Mouse (Mus musculus) lung, embryonic 15.5 days (tissue): ENCODE results near the gene Ntrk3. TPM values are rescaled to one million over a fixed set of nuclear protein-coding genes. Genes with fewer than 3 reads are reported as not detected.

Experiments used
- ATAC-seq: fragments of 200-750 bp; cut with Nextera tagmentation; 2 replicates; pipeline ENCODE4 v1.8.0; 2017; ENCODE audit warnings: moderate number of reproducible peaks, borderline replicate concordance; ENCODE audit not compliant: low FRiP score, low TSS enrichment; ENCODE audit errors: extremely low read depth
- H3K27ac ChIP-seq: fragments of 300-500 bp; sonication (generic); 2 replicates; pipeline ENCODE4 v1.5.1; 2015; ENCODE audit warnings: moderate library complexity, mild to moderate bottlenecking, inconsistent platforms
- H3K27me3 ChIP-seq: fragments of 300-500 bp; sonication (generic); 2 replicates; pipeline ENCODE4 v1.6.1; 2015; ENCODE audit warnings: inconsistent platforms
- H3K36me3 ChIP-seq: fragments of 300-500 bp; sonication (generic); 2 replicates; pipeline ENCODE4 v1.6.1; 2015; ENCODE audit warnings: inconsistent platforms
- H3K4me1 ChIP-seq: fragments of 300-500 bp; sonication (generic); 2 replicates; pipeline ENCODE4 v1.6.1; 2015; ENCODE audit warnings: inconsistent platforms
- H3K4me2 ChIP-seq: fragments of 300-500 bp; sonication (generic); 2 replicates; pipeline ENCODE4 v1.6.1; 2015; ENCODE audit warnings: inconsistent platforms, mild to moderate bottlenecking, moderate library complexity
- H3K4me3 ChIP-seq: fragments of 300-500 bp; sonication (generic); 2 replicates; pipeline ENCODE4 v1.5.1; 2015; ENCODE audit warnings: mild to moderate bottlenecking, inconsistent platforms
- H3K9ac ChIP-seq: fragments of 300-500 bp; sonication (generic); 2 replicates; pipeline ENCODE4 v1.6.1; 2015; ENCODE audit warnings: inconsistent platforms
- H3K9me3 ChIP-seq: fragments of 300-500 bp; sonication (generic); 2 replicates; pipeline ENCODE4 v1.6.1; 2016; ENCODE audit warnings: inconsistent platforms
- WGBS: fragments of 180-500 bp; shearing (Covaris S2); methylation state at CpG from one replicate; pipeline ENCODE4 v1.1.7; 2015; 5-methylcytosine and 5-hydroxymethylcytosine counted together
- polyA plus RNA-seq: library from polyadenylated mRNA; unstranded; fragments of >200 nt; fragmentation: Nextera tagmentation; extraction: Ambion mirVana; gene quantifications from 2 replicates; pipeline ENCODE4 v1.2.1, GENCODE M21; 2015

The Ntrk3 gene
- polyA plus RNA-seq, 1 experiment from 2014 or later, result 1.1 TPM

- WGBS, result 80% methylated on average over 7 of the region's 7 CpGs
- H3K4me1 ChIP-seq, result no peaks in the 10 kb centered on the region
- no peaks in the 10 kb centered on the region for H3K36me3 ChIP-seq
- no peak overlapping the region for H3K9ac ChIP-seq
- H3K27ac ChIP-seq, result no peak overlapping the region
- H3K9me3 ChIP-seq, result no peaks in the 10 kb centered on the region
- no peak overlapping the region for H3K4me2 ChIP-seq
- H3K27me3 ChIP-seq, result no peaks in the 10 kb centered on the region
- no peak for ATAC-seq
- H3K4me3 ChIP-seq, result no peak overlapping the region
Observed at GRCm38 (mm10) chr7:78753752-78754457, 16.1 kb upstream of the Ntrk3 start.

DNA sequence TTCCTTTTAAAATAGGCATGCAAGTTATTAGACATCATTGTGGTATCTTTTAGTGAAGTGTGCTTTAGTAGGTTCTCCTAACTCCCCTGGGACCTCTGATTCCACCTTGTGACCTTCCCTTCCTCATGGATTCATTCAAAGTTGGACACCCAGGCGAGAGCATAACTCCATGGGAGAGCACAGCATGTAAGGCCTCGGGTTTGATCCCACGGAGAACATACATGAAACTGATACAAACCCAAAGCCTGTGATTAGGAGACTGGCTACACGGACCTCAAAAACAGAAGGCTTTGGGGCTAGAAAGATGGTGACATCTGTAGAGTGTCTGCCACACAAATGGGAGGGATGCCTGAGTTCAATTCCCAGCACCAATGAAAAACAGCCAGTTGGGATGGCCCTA lies 15.1 kb upstream of the Ntrk3 start:
- H3K4me3 ChIP-seq, result no peak overlapping the region
- no peaks in the 10 kb centered on the region for H3K27me3 ChIP-seq
- H3K4me1 ChIP-seq, result no peaks in the 10 kb centered on the region
- H3K36me3 ChIP-seq, result no peaks in the 10 kb centered on the region
- no peak overlapping the region for H3K4me2 ChIP-seq
- H3K27ac ChIP-seq, result no peak overlapping the region
- WGBS, result 85% methylated on average over 4 of the region's 4 CpGs
- H3K9ac ChIP-seq, result no peak overlapping the region
- no peaks in the 10 kb centered on the region for H3K9me3 ChIP-seq
- no peak for ATAC-seq

GRCm38 (mm10) chr7:78743731-78744385 lies 6.0 kb upstream of the Ntrk3 start:
- 30% methylated on average over 5 of the region's 5 CpGs for WGBS
- H3K27ac ChIP-seq, result 0 out of 2 replicates have a peak overlapping the region, but pooled peaks have one; percentile 21
- H3K4me2 ChIP-seq, result no peak overlapping the region
- no peaks in the 10 kb centered on the region for H3K36me3 ChIP-seq
- H3K27me3 ChIP-seq, result no peaks in the 10 kb centered on the region
- no peaks in the 10 kb centered on the region for H3K9me3 ChIP-seq
- peak; percentile 69; the same call in 1 of the 2 replicates for ATAC-seq
- H3K9ac ChIP-seq, result no peak overlapping the region
- no peaks in the 10 kb centered on the region for H3K4me1 ChIP-seq
- no peak overlapping the region for H3K4me3 ChIP-seq

GRCm38 (mm10) chr7:78739351-78740000 lies 1.7 kb upstream of the Ntrk3 start:
- Histone ChIP-seq H3K4me2 (no peak overlapping the region), H3K4me1 (no peaks in the 10 kb centered on the region), H3K27ac (no peak overlapping the region; the same call in 1 of the 2 replicates), H3K9me3 (no peaks in the 10 kb centered on the region), H3K27me3 (no peaks in the 10 kb centered on the region), H3K4me3 (no peak overlapping the region), H3K9ac (no peak overlapping the region), H3K36me3 (no peaks in the 10 kb centered on the region)
- ATAC-seq, result no peak
- 67% methylated on average over 8 of the region's 8 CpGs for WGBS

DNA sequence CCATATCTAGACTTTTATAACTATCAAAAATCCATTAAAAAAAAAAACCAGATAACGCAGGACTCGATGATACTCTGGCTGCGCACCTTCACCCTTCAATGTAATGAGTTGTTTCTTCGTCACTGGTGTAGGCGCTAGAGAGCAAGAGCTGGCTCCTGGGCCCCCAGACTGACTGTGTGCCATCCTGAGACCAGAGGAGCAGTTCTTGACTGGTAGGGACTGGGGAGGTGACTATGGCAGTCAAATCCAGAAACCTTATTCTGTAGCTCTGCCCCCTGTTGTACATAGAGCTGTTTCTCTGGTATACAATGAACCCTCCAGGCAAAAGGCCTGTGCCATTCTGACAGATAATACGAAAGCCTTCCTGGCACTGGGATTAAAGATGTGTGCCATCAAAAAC lies 616 bp downstream of the Ntrk3 start:
- H3K9me3 ChIP-seq, result no peaks in the 10 kb centered on the region
- no peak overlapping the region for H3K4me3 ChIP-seq
- H3K36me3 ChIP-seq, result no peaks in the 10 kb centered on the region
- WGBS, result 85% methylated on average over 6 of the region's 6 CpGs
- H3K27me3 ChIP-seq, result no peaks in the 10 kb centered on the region
- ATAC-seq, result no peak
- no peak overlapping the region for H3K4me2 ChIP-seq
- H3K27ac ChIP-seq, result no peak overlapping the region
- no peak overlapping the region for H3K9ac ChIP-seq
- H3K4me1 ChIP-seq, result no peaks in the 10 kb centered on the region

GRCm38 (mm10) chr7:78731391-78731790 lies 6.4 kb downstream of the Ntrk3 start:
- WGBS, result 71% methylated on average over 8 of the region's 8 CpGs
- no peak overlapping the region for H3K4me2 ChIP-seq

GRCm38 (mm10) chr7:78724591-78724990 lies 13.2 kb downstream of the Ntrk3 start:
- no peak overlapping the region for H3K9ac ChIP-seq
- no peak overlapping the region for H3K27ac ChIP-seq
- no peak overlapping the region for H3K4me2 ChIP-seq
- no peaks in the 10 kb centered on the region for H3K9me3 ChIP-seq
- H3K36me3 ChIP-seq, result no peaks in the 10 kb centered on the region
- H3K27me3 ChIP-seq, result no peaks in the 10 kb centered on the region
- H3K4me1 ChIP-seq, result no peaks in the 10 kb centered on the region
- ATAC-seq, result no peak
- H3K4me3 ChIP-seq, result no peak overlapping the region
- WGBS, result 69% methylated on average over 4 of the region's 4 CpGs

More at GRCm38 (mm10) chr7:78731391-78731790, 6.4 kb downstream of the Ntrk3 start:
- H3K27ac ChIP-seq, result no peak overlapping the region
- ATAC-seq, result no peak
- H3K36me3 ChIP-seq, result no peaks in the 10 kb centered on the region
- H3K27me3 ChIP-seq, result no peaks in the 10 kb centered on the region
- no peaks in the 10 kb centered on the region for H3K9me3 ChIP-seq
- H3K9ac ChIP-seq, result no peak overlapping the region
- H3K4me3 ChIP-seq, result no peak overlapping the region
- no peaks in the 10 kb centered on the region for H3K4me1 ChIP-seq

- 80% methylated on average over 4 of the region's 4 CpGs for WGBS
- H3K4me3 ChIP-seq, result no peak overlapping the region
- no peak overlapping the region for H3K4me2 ChIP-seq
- no peaks in the 10 kb centered on the region for H3K4me1 ChIP-seq
- no peak overlapping the region for H3K27ac ChIP-seq
- H3K9me3 ChIP-seq, result no peaks in the 10 kb centered on the region
- ATAC-seq, result no peak
- no peak overlapping the region for H3K9ac ChIP-seq
- H3K27me3 ChIP-seq, result no peaks in the 10 kb centered on the region
- H3K36me3 ChIP-seq, result no peaks in the 10 kb centered on the region
Observed at GRCm38 (mm10) chr7:78722051-78722450, 15.8 kb downstream of the Ntrk3 start.

DNA sequence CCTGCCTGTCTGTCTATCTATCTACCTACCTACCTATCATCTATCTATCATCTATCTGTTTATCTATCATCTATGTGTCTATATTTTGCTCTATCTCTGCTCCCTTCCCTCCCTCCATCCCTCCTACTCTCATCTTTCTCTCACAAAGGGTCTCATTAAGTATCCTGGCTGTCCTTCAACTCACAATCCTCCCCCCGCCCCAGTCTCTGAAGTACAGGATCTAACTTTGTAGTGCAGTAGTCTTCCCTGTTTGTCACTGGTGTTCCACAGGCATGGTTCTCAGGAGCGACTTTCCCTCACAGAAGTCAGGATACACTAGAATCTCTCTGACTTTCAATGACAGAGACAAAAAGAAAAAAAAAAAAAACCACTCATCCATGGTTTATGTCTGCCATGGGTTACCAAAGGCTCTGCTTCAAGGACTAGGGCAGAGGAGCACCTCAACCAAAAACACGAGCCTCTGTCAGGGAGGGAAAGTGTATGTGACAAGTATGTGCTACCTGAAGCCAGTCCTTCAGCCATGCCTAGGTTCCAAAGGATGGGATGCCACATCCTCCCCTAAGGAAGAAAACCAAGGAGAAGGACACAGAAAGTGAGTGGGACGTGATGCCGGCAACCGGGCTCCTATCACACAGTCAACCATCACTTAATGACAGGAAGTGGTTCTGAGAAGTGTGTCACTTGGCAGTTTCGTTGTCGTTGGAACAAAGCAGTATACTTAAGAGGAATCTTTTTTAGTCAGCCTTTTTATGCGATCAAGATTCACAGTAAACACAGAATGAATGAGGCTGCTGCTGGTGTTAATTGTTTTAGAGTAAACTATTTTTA lies 16.6 kb downstream of the Ntrk3 start:
- H3K27me3 ChIP-seq, result no peaks in the 10 kb centered on the region
- H3K4me2 ChIP-seq, result no peak overlapping the region
- 51% methylated on average over 9 of the region's 9 CpGs for WGBS
- no peaks in the 10 kb centered on the region for H3K36me3 ChIP-seq
- no peaks in the 10 kb centered on the region for H3K4me1 ChIP-seq
- H3K27ac ChIP-seq, result no peak overlapping the region
- no peak overlapping the region for H3K4me3 ChIP-seq
- no peak for ATAC-seq
- no peak overlapping the region for H3K9ac ChIP-seq
- no peaks in the 10 kb centered on the region for H3K9me3 ChIP-seq

DNA sequence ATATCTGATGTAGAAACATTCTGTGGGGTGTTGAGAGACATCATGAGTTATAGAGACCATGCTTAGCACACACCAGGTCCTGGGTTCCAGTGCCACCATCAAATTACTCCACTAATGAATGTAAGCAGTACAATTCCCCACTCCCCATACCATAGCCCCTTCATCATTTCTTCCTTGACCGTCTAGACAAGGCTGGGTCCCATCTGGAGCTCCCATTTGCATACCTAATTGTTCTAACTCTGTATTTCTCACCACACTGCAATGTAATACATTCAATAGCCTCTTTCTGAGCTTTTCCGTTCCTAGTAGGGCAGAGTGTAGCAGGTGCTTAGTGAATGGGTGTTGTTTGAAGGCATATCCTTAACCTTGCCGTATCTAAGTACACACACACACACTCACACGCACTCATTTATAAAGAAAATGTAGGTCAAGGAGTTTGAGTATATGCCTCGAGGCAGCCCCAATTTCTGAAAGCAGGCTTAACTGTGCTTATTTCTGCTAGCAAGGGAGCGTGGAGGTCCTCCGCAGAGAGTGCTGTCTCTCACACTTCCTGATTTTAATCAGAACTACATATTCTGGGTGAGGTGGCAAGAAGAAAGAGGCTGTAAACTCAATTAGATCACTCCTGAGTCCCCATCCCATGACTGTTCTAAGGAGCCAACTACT lies 17.9 kb downstream of the Ntrk3 start:
- Histone ChIP-seq H3K9me3 (no peaks in the 10 kb centered on the region), H3K27ac (no peak overlapping the region), H3K36me3 (no peaks in the 10 kb centered on the region), H3K9ac (no peak overlapping the region), H3K27me3 (no peaks in the 10 kb centered on the region), H3K4me1 (no peaks in the 10 kb centered on the region), H3K4me3 (no peak overlapping the region), H3K4me2 (no peak overlapping the region)
- 67% methylated on average over 7 of the region's 7 CpGs for WGBS
- ATAC-seq, result no peak

- ATAC-seq, result no peak
- no peaks in the 10 kb centered on the region for H3K36me3 ChIP-seq
- 45% methylated on average over 5 of the region's 5 CpGs for WGBS
- no peaks in the 10 kb centered on the region for H3K27me3 ChIP-seq
- no peak overlapping the region for H3K4me3 ChIP-seq
- H3K9ac ChIP-seq, result no peak overlapping the region
- no peak overlapping the region for H3K27ac ChIP-seq
- no peak overlapping the region for H3K4me2 ChIP-seq
- no peaks in the 10 kb centered on the region for H3K4me1 ChIP-seq
- H3K9me3 ChIP-seq, result no peaks in the 10 kb centered on the region
Observed at GRCm38 (mm10) chr7:78719117-78719516, 18.7 kb downstream of the Ntrk3 start.
